Mouse (Mus musculus) left cerebral cortex, adult 8-10 months (tissue): ENCODE measurements around the gene Slc22a13. TPM values are rescaled to one million over a fixed set of nuclear protein-coding genes. Genes with fewer than 3 reads are reported as not detected.

Experiments used
- DNase-seq, 2 experiments: peaks; one replicate each; pipeline ENCODE4 v3.0.0; 2022; ENCODE audit warnings: low spot score in 2 of 2
- total RNA-seq, 4 experiments: library from RNA; stranded (reverse); gene quantifications; 2 replicates each; pipeline ENCODE4 v1.2.4; 2022

Slc22a13 gene
- total RNA-seq, 4 experiments from 2014 or later, result 0.21 TPM; not detected in 3

GRCm38 (mm10) chr9:119201653-119202052 lies 7.2 kb downstream of the Slc22a13 start:
- DNase-seq, result no peak

GRCm38 (mm10) chr9:119199151-119199861 lies 9.6 kb downstream of the Slc22a13 start:
- no peak for DNase-seq

- DNase-seq, result peak in 1 of 2 experiments; percentile 8
These were observed 16.5 kb downstream of the Slc22a13 start for GRCm38 (mm10) chr9:119192202-119192990.

GRCm38 (mm10) chr9:119181241-119181728 lies 27.6 kb downstream of the Slc22a13 start:
- no peak for DNase-seq

- no peak for DNase-seq
These were observed 29.6 kb downstream of the Slc22a13 start for GRCm38 (mm10) chr9:119179292-119179691.

GRCm38 (mm10) chr9:119167608-119168007 lies 41.3 kb downstream of the Slc22a13 start:
- no peak for DNase-seq

- no peak for DNase-seq
These were observed 43.4 kb downstream of the Slc22a13 start for GRCm38 (mm10) chr9:119165548-119165947.

- DNase-seq, result no peak
These were observed 44.2 kb downstream of the Slc22a13 start for GRCm38 (mm10) chr9:119164743-119165142.

- DNase-seq, result no peak
These were observed 48.2 kb downstream of the Slc22a13 start for GRCm38 (mm10) chr9:119160689-119161088.

- DNase-seq, result no peak
These were observed 50.0 kb downstream of the Slc22a13 start, which contains the start of gene Gm47289 for GRCm38 (mm10) chr9:119158861-119159260. TSS of gene Gm47289 (plus strand) at chr9:119159161.

GRCm38 (mm10) chr9:119156278-119157201 lies 52.4 kb downstream of the Slc22a13 start, which contains the start of gene Acaa1b:
TSS of gene Acaa1b (minus strand) at chr9:119157093.
- peak in 1 of 2 experiments; percentile 52 for DNase-seq

GRCm38 (mm10) chr9:119155826-119156225 lies 53.1 kb downstream of the Slc22a13 start:
- no peak for DNase-seq

- DNase-seq, result no peak
These were observed 53.5 kb downstream of the Slc22a13 start for GRCm38 (mm10) chr9:119155416-119155815.

- no peak for DNase-seq
These were observed 57.1 kb downstream of the Slc22a13 start for GRCm38 (mm10) chr9:119151751-119152150.

- DNase-seq, result no peak
These were observed 59.3 kb downstream of the Slc22a13 start for GRCm38 (mm10) chr9:119149601-119150000.

- DNase-seq, result no peak
These were observed 62.7 kb downstream of the Slc22a13 start for GRCm38 (mm10) chr9:119146098-119146770.

- no peak for DNase-seq
These were observed 63.3 kb downstream of the Slc22a13 start for GRCm38 (mm10) chr9:119145638-119146037.

- DNase-seq, result no peak
These were observed 63.8 kb downstream of the Slc22a13 start for GRCm38 (mm10) chr9:119145137-119145536.

GRCm38 (mm10) chr9:119144696-119145095 lies 64.2 kb downstream of the Slc22a13 start:
- DNase-seq, result no peak

GRCm38 (mm10) chr9:119143372-119143771 lies 65.5 kb downstream of the Slc22a13 start:
- DNase-seq, result no peak
